Mouse (Mus musculus): ENCODE results near the gene Itga7.
A peak's percentile ranks its signal among the peaks of the same experiment; 100 is the strongest.

Itga7 gene

GRCm38 (mm10) chr10:128933574-128933973 is at the start of gene Itga7:
Gene Itga7, plus strand, starts transcription at chr10:128933818.
- peak in 1 of 2 experiments; percentile 40 for DNase-seq

GRCm38 (mm10) chr10:128888941-128889827 is 44.4 kb upstream of the Itga7 start:
- DNase-seq = no peak

GRCm38 (mm10) chr10:128889846-128890245 is 43.8 kb upstream of the Itga7 start:
- DNase-seq = no peak

GRCm38 (mm10) chr10:128890383-128891295 is 43.0 kb upstream of the Itga7 start:
- DNase-seq = no peak

- DNase-seq = no peak
These were observed 42.1 kb upstream of the Itga7 start, which contains the start of gene Gdf11 for GRCm38 (mm10) chr10:128891296-128892094. Gene Gdf11, minus strand, starts transcription at chr10:128891718.

- no peak for DNase-seq
These were observed 41.4 kb upstream of the Itga7 start for GRCm38 (mm10) chr10:128892246-128892645.

- DNase-seq = peak; percentile 85 to 89
These were observed 38.2 kb upstream of the Itga7 start for GRCm38 (mm10) chr10:128895437-128895836.

GRCm38 (mm10) chr10:128895952-128896693 is 37.5 kb upstream of the Itga7 start:
- peak; percentile 43 to 62 for DNase-seq

GRCm38 (mm10) chr10:128896807-128897206 is 36.8 kb upstream of the Itga7 start:
- DNase-seq = no peak

GRCm38 (mm10) chr10:128897501-128897900 is 36.1 kb upstream of the Itga7 start:
- DNase-seq = no peak

- peak; percentile 81 to 89 for DNase-seq
These were observed 33.7 kb upstream of the Itga7 start for GRCm38 (mm10) chr10:128899759-128900490.

GRCm38 (mm10) chr10:128900698-128901097 is 32.9 kb upstream of the Itga7 start, which contains the start of gene Cd63:
Gene Cd63, plus strand, starts transcription at chr10:128900989.
- peak in 1 of 2 experiments; percentile 5 for DNase-seq

- no peak for DNase-seq
These were observed 32.2 kb upstream of the Itga7 start for GRCm38 (mm10) chr10:128901409-128901808.

GRCm38 (mm10) chr10:128902409-128902988 is 31.1 kb upstream of the Itga7 start:
- peak in 1 of 2 experiments; percentile 52 for DNase-seq

- DNase-seq = peak; percentile 65 to 74
These were observed 28.8 kb upstream of the Itga7 start for GRCm38 (mm10) chr10:128904812-128905211.

- peak; percentile 82 to 83 for DNase-seq
These were observed 24.7 kb upstream of the Itga7 start for GRCm38 (mm10) chr10:128908778-128909448.

GRCm38 (mm10) chr10:128909567-128910028 is 24.0 kb upstream of the Itga7 start:
- DNase-seq = peak; percentile 91 to 94

GRCm38 (mm10) chr10:128910066-128910841 is 23.4 kb upstream of the Itga7 start:
- peak in 1 of 2 experiments; percentile 61 for DNase-seq

- no peak for DNase-seq
These were observed 22.2 kb upstream of the Itga7 start for GRCm38 (mm10) chr10:128911430-128911829.

Data from kidney, adult 8-10 months (tissue).